Mouse (Mus musculus): ENCODE data around the gene AB124611. TPM values are rescaled to one million over a fixed set of nuclear protein-coding genes. Genes with fewer than 3 reads are reported as not detected.
A peak's percentile ranks its signal among the peaks of the same experiment; 100 is the strongest.

Gene AB124611
- polyA plus RNA-seq, 1 experiment from 2014 or later: 2.5 TPM

DNA sequence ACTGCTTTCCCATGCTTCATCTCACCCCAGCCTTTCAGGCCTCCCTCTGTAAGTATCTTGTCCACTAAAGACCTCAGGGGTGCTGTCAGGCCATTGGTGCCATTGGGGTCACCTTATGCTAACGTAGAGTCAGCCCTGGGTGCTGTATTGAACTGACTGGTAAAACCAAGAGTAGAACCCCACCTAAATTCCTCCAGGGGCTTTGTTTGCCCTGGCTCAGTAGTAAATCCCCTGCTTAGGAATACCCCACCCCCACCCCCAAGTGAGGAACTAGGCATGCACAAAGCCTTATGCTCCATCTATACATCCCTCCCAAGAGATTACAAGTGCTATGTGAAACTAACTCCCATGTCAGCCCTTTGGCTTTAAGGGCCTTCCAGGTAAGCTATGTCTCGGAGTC lies 31.6 kb downstream of the AB124611 start:
- peak overlapping the region; percentile 53; the same call in 1 of the 2 replicates for H3K27ac ChIP-seq
- 89% methylated on average over 2 of the region's 2 CpGs for WGBS
- no peak for DNase-seq (ENCODE audit: low spot score)
- no peaks in the 10 kb centered on the region for H3K27me3 ChIP-seq (ENCODE audit: insufficient read depth, poor library complexity, severe bottlenecking)
- H3K4me1 ChIP-seq: peaks cover 39% of the 10 kb centered on the region
- peaks cover 60% of the 10 kb centered on the region for H3K36me3 ChIP-seq
- no peak overlapping the region for H3K4me3 ChIP-seq
- H3K9me3 ChIP-seq: no peaks in the 10 kb centered on the region

DNA sequence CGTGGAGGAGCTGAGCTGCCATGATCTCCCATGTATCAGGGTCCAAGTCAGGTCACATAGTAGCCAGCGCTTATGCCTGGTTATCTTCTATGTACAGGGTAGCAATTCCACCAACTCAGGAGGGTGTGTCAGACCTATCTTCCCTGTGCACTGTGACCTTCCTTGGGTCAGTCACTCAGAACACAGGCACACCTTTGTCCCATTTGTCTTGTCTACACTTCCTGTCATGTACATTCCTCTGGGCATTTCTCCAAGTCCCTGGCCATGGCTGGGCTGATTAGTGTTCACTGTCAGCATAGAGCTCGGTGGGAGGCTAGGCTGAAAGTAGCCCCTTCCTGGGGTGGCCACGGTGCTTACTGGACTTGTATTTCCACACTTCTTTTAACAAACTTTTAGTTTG lies 32.4 kb downstream of the AB124611 start:
- WGBS: 56% methylated on average over 4 of the region's 4 CpGs
- Histone ChIP-seq H3K27ac (peak overlapping the region; percentile 62), H3K4me1 (peaks cover 37% of the 10 kb centered on the region), H3K4me3 (no peak overlapping the region), H3K9me3 (no peaks in the 10 kb centered on the region), H3K27me3 (ENCODE audit: insufficient read depth, poor library complexity, severe bottlenecking) (no peaks in the 10 kb centered on the region), H3K36me3 (peaks cover 59% of the 10 kb centered on the region)
- peak; percentile 90 for DNase-seq (ENCODE audit: low spot score)

DNA sequence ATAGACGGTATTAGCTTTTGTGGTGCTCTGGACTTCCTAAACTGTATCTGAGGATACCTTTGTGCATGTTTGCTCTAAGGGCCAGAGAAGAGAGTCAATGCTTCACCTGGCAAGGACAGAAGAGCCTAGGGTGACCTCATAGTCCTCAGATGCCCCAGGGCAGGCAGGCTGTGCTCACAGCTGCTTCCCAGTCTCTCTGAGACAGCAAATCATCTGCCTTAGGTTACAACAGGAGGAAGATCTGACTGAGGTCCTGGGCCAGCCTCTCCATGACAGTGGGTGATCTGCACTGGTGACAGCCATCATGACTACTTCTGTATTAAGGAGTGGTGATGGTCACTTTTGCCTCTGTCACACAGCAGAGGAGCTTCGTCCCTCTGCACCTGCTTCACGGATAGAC lies 33.2 kb downstream of the AB124611 start:
- H3K9me3 ChIP-seq: no peaks in the 10 kb centered on the region
- no peaks in the 10 kb centered on the region for H3K27me3 ChIP-seq (ENCODE audit: insufficient read depth, poor library complexity, severe bottlenecking)
- peak; percentile 73 for DNase-seq (ENCODE audit: low spot score)
- WGBS: 95% methylated on average over 3 of the region's 3 CpGs
- H3K36me3 ChIP-seq: peaks cover 51% of the 10 kb centered on the region
- H3K4me3 ChIP-seq: no peak overlapping the region
- H3K27ac ChIP-seq: peak overlapping the region; percentile 10; the same call in 1 of the 2 replicates
- H3K4me1 ChIP-seq: peaks cover 30% of the 10 kb centered on the region

DNA sequence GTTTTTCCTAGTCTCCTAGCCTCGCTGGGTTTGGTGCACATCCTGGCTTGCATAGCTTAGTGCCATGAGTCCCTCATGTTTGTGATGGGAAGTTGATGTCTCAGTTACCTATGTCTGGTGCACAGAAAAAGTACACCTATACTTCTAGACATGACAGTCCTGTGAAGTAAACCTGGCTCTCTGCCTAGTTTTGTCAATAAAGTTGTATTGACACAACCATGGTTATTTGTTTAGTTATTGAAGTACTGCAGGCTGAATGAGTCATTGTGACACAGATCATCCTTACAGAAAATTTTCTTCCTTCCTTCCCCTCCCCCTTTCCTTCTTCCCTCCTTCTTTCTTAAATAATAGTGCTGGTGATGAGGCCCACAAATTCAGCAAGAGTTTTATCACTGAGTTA lies 38.4 kb downstream of the AB124611 start:
- Histone ChIP-seq H3K36me3 (peaks cover 38% of the 10 kb centered on the region), H3K4me1 (peaks cover 23% of the 10 kb centered on the region; the same call in 1 of the 2 replicates), H3K27ac (no peak overlapping the region), H3K4me3 (no peak overlapping the region), H3K9me3 (no peaks in the 10 kb centered on the region), H3K27me3 (ENCODE audit: insufficient read depth, poor library complexity, severe bottlenecking) (no peaks in the 10 kb centered on the region)
- no peak for DNase-seq (ENCODE audit: low spot score)
- 72% methylated on average over 1 of the region's 1 CpGs for WGBS

DNA sequence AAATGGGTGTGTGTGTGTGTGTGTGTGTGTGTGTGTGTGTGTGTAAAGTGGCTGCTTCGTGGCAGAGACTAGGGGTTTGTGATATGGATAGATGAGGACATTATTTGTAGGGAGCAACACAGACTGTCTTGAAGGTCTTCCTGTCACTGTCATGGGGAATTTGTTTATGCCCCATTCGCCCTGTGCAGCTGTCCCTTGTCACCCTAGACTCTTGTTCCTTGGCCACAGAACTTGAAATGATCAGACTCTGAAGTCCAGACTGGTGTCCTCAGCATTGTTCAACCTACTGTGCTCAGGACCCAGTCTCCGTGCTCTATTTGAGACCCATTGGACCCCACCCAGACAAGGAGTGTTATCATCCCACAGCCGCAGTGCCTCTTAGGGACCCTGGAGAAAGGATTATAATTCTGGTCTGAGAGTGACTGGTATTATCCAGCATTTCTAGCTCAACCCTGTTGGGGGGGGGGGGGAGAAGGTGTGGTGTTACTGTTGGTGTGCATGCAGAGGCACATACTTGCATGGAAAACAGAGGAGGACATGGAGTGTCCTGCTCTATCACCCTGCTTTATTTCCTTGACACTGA lies 39.1 kb downstream of the AB124611 start:
- Histone ChIP-seq H3K27ac (no peak overlapping the region), H3K36me3 (peaks cover 43% of the 10 kb centered on the region)
- WGBS: 70% methylated on average over 4 of the region's 4 CpGs

DNA sequence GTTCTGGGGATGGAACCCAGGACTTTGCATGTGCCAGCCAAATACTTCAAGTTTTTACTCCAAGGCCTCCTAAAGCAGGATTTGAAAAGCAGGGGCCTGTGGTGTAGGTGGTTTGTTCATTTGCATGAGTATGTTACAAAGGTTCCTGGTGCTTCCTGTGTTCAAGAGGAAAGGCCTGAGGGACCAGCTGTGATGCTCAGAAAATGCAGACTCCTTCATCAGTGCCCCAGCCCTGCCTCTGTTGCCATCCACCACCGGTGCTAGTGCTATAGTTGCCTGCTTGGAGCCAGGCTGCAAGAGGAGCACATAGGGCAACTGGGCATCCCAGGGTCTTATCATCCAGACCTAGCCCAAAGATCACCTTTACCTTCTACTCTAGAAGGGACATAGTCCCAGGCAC lies 40.6 kb downstream of the AB124611 start:
- no peak overlapping the region for H3K27ac ChIP-seq
- no peaks in the 10 kb centered on the region for H3K9me3 ChIP-seq
- H3K4me1 ChIP-seq: peaks cover 23% of the 10 kb centered on the region; the same call in 1 of the 2 replicates
- DNase-seq (ENCODE audit: low spot score): peak; percentile 61
- H3K4me3 ChIP-seq: no peak overlapping the region
- 84% methylated on average over 1 of the region's 1 CpGs for WGBS
- no peaks in the 10 kb centered on the region for H3K27me3 ChIP-seq (ENCODE audit: insufficient read depth, poor library complexity, severe bottlenecking)
- peaks cover 47% of the 10 kb centered on the region for H3K36me3 ChIP-seq

More for the DNA sequence above, 39.1 kb downstream of the AB124611 start:
- no peak overlapping the region for H3K4me3 ChIP-seq
- peaks cover 23% of the 10 kb centered on the region; the same call in 1 of the 2 replicates for H3K4me1 ChIP-seq
- peak; percentile 75 for DNase-seq (ENCODE audit: low spot score)
- no peaks in the 10 kb centered on the region for H3K27me3 ChIP-seq (ENCODE audit: insufficient read depth, poor library complexity, severe bottlenecking)
- H3K9me3 ChIP-seq: no peaks in the 10 kb centered on the region

DNA sequence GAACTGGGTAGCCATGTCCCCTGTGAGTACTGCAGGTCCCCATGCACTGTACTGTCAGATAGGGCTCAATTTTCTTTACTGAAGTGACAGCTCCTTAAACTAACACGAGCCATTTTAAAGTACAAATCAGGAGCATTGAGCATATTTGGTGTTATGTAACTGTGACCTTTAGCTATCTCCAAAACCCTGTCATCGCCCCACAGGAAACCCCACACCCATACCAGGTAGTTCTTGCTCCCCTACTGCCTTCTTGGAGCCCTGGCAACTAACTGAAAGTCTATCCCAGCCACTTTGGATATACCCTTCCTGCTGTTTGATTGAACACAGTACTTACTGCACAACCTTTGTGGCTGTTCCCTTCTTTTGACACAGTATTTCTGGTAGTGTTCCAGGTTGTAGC lies 41.1 kb downstream of the AB124611 start:
- H3K36me3 ChIP-seq: peaks cover 49% of the 10 kb centered on the region
- no peak overlapping the region for H3K27ac ChIP-seq

DNA sequence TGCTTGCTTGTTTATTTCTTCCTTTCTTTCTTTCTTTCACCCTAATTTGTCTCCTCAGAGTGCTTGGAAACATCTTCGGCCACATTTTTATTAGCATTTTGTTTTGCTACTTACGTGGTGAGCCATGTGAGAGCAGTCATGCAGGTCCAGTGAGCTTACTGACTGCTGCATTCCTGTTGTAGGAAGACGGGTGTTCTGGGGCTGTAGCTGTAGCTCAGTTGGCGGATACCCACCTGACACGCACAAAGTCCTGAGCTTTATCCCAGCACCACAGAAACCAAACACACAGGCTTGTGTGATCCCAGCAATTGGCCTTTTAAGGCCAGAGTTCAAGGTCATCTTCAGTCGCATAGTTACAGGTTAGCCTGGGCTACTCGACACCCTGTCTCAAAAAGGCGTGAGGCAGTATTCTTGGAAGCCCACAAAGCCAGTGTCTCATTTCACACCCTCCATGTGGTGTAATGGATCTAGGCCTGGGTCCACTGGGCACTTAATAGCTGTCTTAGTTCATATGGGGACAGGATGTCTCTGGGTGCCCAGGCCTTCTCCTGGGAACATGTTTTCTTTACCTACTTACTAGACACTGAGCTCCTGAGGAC lies 42.8 kb downstream of the AB124611 start:
- peaks cover 60% of the 10 kb centered on the region for H3K36me3 ChIP-seq

More for the DNA sequence above, 41.1 kb downstream of the AB124611 start:
- no peak overlapping the region for H3K4me3 ChIP-seq
- DNase-seq (ENCODE audit: low spot score): peak; percentile 60
- 80% methylated on average over 2 of the region's 2 CpGs for WGBS
- H3K4me1 ChIP-seq: peaks cover 23% of the 10 kb centered on the region; the same call in 1 of the 2 replicates
- no peaks in the 10 kb centered on the region for H3K9me3 ChIP-seq
- no peaks in the 10 kb centered on the region for H3K27me3 ChIP-seq (ENCODE audit: insufficient read depth, poor library complexity, severe bottlenecking)

DNA sequence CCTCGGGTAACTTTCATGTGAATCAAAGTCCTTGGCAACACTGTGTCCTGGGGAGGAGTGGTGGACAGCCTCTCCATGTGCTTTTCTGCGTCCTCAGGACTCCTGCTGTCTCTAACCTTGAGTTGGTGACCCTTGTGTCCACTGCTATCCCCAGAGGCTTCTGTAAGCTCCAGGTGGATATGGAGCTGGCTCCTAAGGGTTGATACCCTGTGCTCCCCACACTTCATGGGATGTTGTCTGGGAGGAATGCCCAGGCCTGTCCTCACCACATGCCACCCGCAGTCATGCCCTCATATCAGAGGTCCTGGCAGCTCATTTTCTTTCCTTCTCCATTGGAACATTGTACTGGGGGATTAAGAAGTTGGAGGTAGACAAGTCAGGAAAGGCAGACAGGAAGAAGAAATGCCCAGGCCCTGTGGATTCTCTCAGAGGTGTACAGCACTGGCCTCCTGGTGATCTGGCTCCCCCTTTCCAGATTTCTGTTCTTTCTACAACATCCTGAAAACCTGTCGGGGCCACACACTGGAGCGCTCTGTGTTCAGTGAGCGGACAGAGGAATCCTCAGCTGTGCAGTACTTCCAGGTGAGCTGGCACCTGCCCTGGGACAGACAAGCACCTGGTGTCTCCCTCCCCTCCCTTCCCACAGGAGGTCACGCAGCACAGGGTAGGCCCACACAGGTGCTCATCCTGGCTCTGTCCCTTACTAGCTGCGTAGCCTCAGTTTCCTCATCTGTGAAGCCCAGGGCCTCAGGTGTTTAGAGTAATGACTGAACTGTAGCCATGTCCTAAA lies 48.2 kb downstream of the AB124611 start:
- Histone ChIP-seq H3K9me3 (no peaks in the 10 kb centered on the region), H3K27ac (no peak overlapping the region), H3K4me1 (no peaks in the 10 kb centered on the region), H3K36me3 (peaks cover 93% of the 10 kb centered on the region), H3K4me3 (no peak overlapping the region), H3K27me3 (ENCODE audit: insufficient read depth, poor library complexity, severe bottlenecking) (no peaks in the 10 kb centered on the region)
- no peak for DNase-seq (ENCODE audit: low spot score)
- WGBS: 93% methylated on average over 8 of the region's 8 CpGs

More for the DNA sequence above, 42.8 kb downstream of the AB124611 start:
- Histone ChIP-seq H3K27ac (no peak overlapping the region), H3K4me3 (no peak overlapping the region), H3K4me1 (peaks cover 23% of the 10 kb centered on the region; the same call in 1 of the 2 replicates), H3K9me3 (no peaks in the 10 kb centered on the region), H3K27me3 (ENCODE audit: insufficient read depth, poor library complexity, severe bottlenecking) (no peaks in the 10 kb centered on the region)
- peak; percentile 73 for DNase-seq (ENCODE audit: low spot score)
- WGBS: 88% methylated on average over 8 of the region's 8 CpGs

DNA sequence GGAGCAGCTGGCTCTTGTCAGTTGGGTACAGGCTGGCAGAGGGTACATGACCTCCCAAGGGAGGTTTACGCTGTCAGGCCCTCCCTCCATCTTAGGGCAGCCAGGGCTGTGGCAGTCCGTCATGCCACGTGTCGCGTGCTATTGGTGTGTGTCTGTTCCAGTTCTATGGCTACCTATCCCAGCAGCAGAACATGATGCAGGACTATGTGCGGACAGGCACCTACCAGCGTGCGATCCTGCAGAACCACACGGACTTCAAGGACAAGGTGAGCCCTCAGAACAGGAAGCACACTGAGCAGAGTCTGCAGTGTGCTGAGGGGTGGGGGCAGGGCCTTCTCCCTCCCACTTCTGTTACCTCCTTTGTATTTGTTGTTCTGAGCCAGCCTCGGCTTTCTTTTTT lies 49.3 kb downstream of the AB124611 start:
- H3K4me1 ChIP-seq: no peaks in the 10 kb centered on the region
- H3K27me3 ChIP-seq (ENCODE audit: insufficient read depth, poor library complexity, severe bottlenecking): no peaks in the 10 kb centered on the region
- no peak overlapping the region for H3K4me3 ChIP-seq
- DNase-seq (ENCODE audit: low spot score): no peak
- WGBS: 94% methylated on average over 10 of the region's 10 CpGs
- H3K27ac ChIP-seq: no peak overlapping the region
- no peaks in the 10 kb centered on the region for H3K9me3 ChIP-seq
- H3K36me3 ChIP-seq: peaks cover 93% of the 10 kb centered on the region

DNA sequence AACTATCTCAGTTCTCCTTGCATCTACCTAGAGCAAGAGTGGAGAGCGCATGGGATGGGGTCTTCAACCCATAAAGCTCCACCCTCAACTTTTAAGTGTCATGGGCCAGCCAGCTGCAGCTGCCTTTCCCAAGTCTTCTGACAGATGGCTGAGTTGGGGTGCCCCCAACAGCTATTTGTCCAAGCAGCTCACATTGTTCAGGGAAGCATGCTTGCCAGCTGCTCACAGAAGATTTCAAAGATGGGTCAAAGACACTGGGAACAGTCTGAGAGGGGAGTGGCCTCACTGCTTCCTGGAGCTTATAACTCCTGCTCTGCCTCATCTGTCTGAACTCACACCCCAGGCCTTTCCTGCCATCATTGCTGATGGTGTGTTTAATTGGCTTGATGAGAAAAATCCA lies 50.3 kb downstream of the AB124611 start:
- H3K27me3 ChIP-seq (ENCODE audit: insufficient read depth, poor library complexity, severe bottlenecking): no peaks in the 10 kb centered on the region
- H3K4me3 ChIP-seq: no peak overlapping the region
- H3K4me1 ChIP-seq: no peaks in the 10 kb centered on the region
- 86% methylated on average over 1 of the region's 1 CpGs for WGBS
- no peak overlapping the region for H3K27ac ChIP-seq
- no peaks in the 10 kb centered on the region for H3K9me3 ChIP-seq
- no peak for DNase-seq (ENCODE audit: low spot score)
- H3K36me3 ChIP-seq: peaks cover 93% of the 10 kb centered on the region

DNA sequence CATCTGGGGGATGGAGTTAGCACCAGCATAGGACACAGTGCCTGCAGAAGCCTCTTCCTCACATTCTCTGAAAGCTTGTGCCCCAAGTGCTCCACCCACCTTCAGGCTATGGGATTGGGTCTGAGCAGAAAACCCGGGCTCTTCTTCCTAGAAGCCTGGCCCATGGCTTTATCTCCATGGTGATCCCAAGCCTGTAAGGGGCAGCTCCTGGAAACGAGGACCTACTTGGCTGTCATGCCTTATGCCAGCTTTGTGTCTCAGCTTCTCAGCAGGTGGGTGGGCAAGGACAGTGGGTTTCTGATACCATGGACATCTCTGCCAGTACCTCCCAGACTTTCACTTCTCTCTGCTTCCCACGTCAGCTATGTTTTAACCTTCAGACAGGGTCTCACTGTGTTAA lies 52.2 kb downstream of the AB124611 start:
- Histone ChIP-seq H3K4me1 (no peaks in the 10 kb centered on the region), H3K27ac (no peak overlapping the region), H3K9me3 (no peaks in the 10 kb centered on the region), H3K27me3 (ENCODE audit: insufficient read depth, poor library complexity, severe bottlenecking) (no peaks in the 10 kb centered on the region), H3K4me3 (no peak overlapping the region), H3K36me3 (peaks cover 93% of the 10 kb centered on the region)
- WGBS: 81% methylated on average over 3 of the region's 3 CpGs
- no peak for DNase-seq (ENCODE audit: low spot score)

DNA sequence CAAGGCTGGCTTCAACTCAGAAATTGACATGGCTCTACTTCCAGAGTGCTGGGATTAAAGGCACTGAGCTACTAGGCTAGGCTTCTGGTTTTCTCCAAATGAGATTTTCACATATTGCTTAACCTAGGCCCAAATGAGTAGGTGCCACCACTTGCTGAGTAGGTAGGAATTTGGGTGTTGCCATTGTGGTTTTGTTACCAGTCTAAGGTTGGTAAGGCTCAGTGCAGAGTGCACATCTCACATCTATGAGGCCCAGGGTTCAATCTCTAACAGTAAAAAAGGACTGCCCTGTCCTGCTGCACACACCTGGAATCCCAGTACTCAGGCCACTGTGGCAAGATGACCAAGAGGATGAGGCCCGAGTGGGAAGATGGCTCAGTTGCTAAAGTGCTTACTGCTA lies 59.4 kb downstream of the AB124611 start:
- H3K36me3 ChIP-seq: peaks cover 100% of the 10 kb centered on the region
- no peaks in the 10 kb centered on the region for H3K27me3 ChIP-seq (ENCODE audit: insufficient read depth, poor library complexity, severe bottlenecking)
- no peak overlapping the region for H3K4me3 ChIP-seq
- H3K27ac ChIP-seq: no peak overlapping the region
- no peaks in the 10 kb centered on the region for H3K9me3 ChIP-seq
- 82% methylated on average over 1 of the region's 1 CpGs for WGBS
- H3K4me1 ChIP-seq: no peaks in the 10 kb centered on the region
- no peak for DNase-seq (ENCODE audit: low spot score)
